Mouse (Mus musculus) olfactory bulb, adult 2 months (tissue): ENCODE data around the gene Mcu.

Experiments
- CTCF ChIP-seq: fragments of 200-500 bp; IDR thresholded peaks from 2 replicates; pipeline ENCODE4 v1.5.1; 2012; ENCODE audit warnings: low read depth, mild to moderate bottlenecking, low read length, moderate library complexity; ENCODE audit not compliant: insufficient read depth
- POLR2A ChIP-seq: fragments of 200-500 bp; IDR thresholded peaks from 2 replicates; pipeline ENCODE4 v1.6.1; 2012; ENCODE audit warnings: mild to moderate bottlenecking, low read depth, low read length, moderate library complexity; ENCODE audit not compliant: insufficient read depth

DNA sequence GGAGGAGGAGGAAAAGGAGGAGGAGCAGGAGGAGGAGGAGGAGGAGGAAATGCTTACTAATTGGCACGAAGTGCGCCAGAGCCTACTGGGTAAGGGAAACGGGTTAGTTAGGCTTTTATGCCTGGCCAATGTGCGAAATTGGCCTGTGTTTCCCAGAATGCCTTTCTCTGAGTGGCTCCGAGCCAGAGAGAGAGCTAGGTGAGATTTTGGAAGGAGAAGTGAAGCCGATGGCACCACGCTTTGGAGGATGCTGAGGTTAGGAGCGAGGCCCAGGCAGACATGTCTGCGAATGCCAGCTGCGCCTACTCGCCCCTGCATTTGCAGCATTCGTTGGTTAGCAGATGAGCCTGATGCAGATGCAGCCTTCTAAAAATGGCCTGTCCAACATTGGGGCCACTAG, 156.7 kb downstream of the Mcu start:
- TF ChIP-seq POLR2A (no peak), CTCF (no peak)
